Mouse (Mus musculus) intestine, embryonic 14.5 days (tissue): Measurements from ENCODE around the gene Pak1. TPM values are rescaled to one million over a fixed set of nuclear protein-coding genes. Genes with fewer than 3 reads are reported as not detected.

ENCODE experiments used
- ATAC-seq: fragments of 200-750 bp; cut with Nextera tagmentation; replicated peaks from 2 replicates; pipeline ENCODE4 v1.8.0; 2017; ENCODE audit warnings: low read depth, moderate number of reproducible peaks, moderate TSS enrichment, moderate library complexity; ENCODE audit not compliant: low FRiP score, low TSS enrichment
- DNase-seq: peaks from one replicate; pipeline ENCODE4 v3.0.0-alpha.2; 2018; ENCODE audit warnings: low spot score
- H3K27ac ChIP-seq: fragments of 300-500 bp; sonication (generic); 2 replicates; pipeline ENCODE4 v1.5.1; 2014; ENCODE audit warnings: low read depth, mild to moderate bottlenecking, control low read depth
- H3K27me3 ChIP-seq: fragments of 300-500 bp; sonication (generic); replicated peaks from 2 replicates; pipeline ENCODE4 v1.6.1; 2014; ENCODE audit warnings: low read length, control low read depth; ENCODE audit not compliant: control insufficient read depth, insufficient read depth
- H3K36me3 ChIP-seq: fragments of 300-500 bp; sonication (generic); 2 replicates; pipeline ENCODE4 v1.6.1; 2014; ENCODE audit warnings: low read length, control low read depth; ENCODE audit not compliant: control insufficient read depth, insufficient read depth
- H3K4me1 ChIP-seq: fragments of 300-500 bp; sonication (generic); replicated peaks from 2 replicates; pipeline ENCODE4 v1.6.1; 2014; ENCODE audit warnings: low read length, control low read depth, mixed read lengths; ENCODE audit not compliant: control insufficient read depth, insufficient read depth
- H3K4me2 ChIP-seq: fragments of 300-500 bp; sonication (generic); 2 replicates; pipeline ENCODE4 v1.6.1; 2014; ENCODE audit warnings: low read length
- H3K4me3 ChIP-seq: fragments of 300-500 bp; sonication (generic); 2 replicates; pipeline ENCODE4 v1.5.1; 2014; ENCODE audit warnings: low read depth, low read length, control low read depth, mixed read lengths
- H3K9ac ChIP-seq: fragments of 300-500 bp; sonication (generic); 2 replicates; pipeline ENCODE4 v1.6.1; 2014; ENCODE audit warnings: mild to moderate bottlenecking, low read length
- H3K9me3 ChIP-seq: fragments of 300-500 bp; sonication (generic); 2 replicates; pipeline ENCODE4 v1.6.1; 2016; ENCODE audit warnings: low read length, control low read depth; ENCODE audit not compliant: control insufficient read depth
- WGBS: fragments of 180-500 bp; shearing (Covaris S2); extraction: QIAGEN DNeasy Blood & Tissue Kit; methylation state at CpG from one replicate; pipeline ENCODE4 v1.1.7; 2014; 5-methylcytosine and 5-hydroxymethylcytosine counted together
- polyA plus RNA-seq: library from polyadenylated mRNA; unstranded; fragments of >200 nt; fragmentation: Nextera tagmentation; extraction: Ambion mirVana; gene quantifications from 2 replicates; pipeline ENCODE4 v1.2.1, GENCODE M21; 2014

Gene Pak1
- polyA plus RNA-seq, 1 experiment from 2014 or later, result 39.3 TPM

- 0 out of 2 replicates have a peak, but pooled peaks cover 3% of the 10 kb centered on the region for H3K4me1 ChIP-seq
- DNase-seq (peak; percentile 69), ATAC-seq (peak; percentile 90)
- peak overlapping the region; percentile 73 for H3K9ac ChIP-seq
- peak overlapping the region; percentile 76 for H3K27ac ChIP-seq
- H3K9me3 ChIP-seq, result no peaks in the 10 kb centered on the region
- peak overlapping the region; percentile 96 for H3K4me2 ChIP-seq
- peak overlapping the region; percentile 79 for H3K4me3 ChIP-seq
- H3K27me3 ChIP-seq, result peaks cover 15% of the 10 kb centered on the region
- H3K36me3 ChIP-seq, result no peaks in the 10 kb centered on the region
- 1% methylated on average over 67 of the region's 84 CpGs for WGBS
Measured at GRCm38 (mm10) chr7:97788669-97789483, 535 bp downstream of the Pak1 start.

- H3K4me2 ChIP-seq, result peak overlapping the region; percentile 96
- H3K4me1 ChIP-seq, result 0 out of 2 replicates have a peak, but pooled peaks cover 3% of the 10 kb centered on the region
- no peak overlapping the region for H3K9ac ChIP-seq
- H3K27me3 ChIP-seq, result peaks cover 15% of the 10 kb centered on the region
- WGBS, result 44% methylated on average over 2 of the region's 2 CpGs
- H3K36me3 ChIP-seq, result no peaks in the 10 kb centered on the region
- H3K9me3 ChIP-seq, result no peaks in the 10 kb centered on the region
- H3K4me3 ChIP-seq, result peak overlapping the region; percentile 79
- no peak overlapping the region; the same call in 1 of the 2 replicates for H3K27ac ChIP-seq
- ATAC-seq, result no peak; the same call in 1 of the 2 replicates
- no peak for DNase-seq
Measured at GRCm38 (mm10) chr7:97790272-97790671, 1.9 kb downstream of the Pak1 start.

- Histone ChIP-seq H3K27me3 (peaks cover 8% of the 10 kb centered on the region), H3K4me2 (no peak overlapping the region), H3K9ac (no peak overlapping the region), H3K4me3 (no peak overlapping the region), H3K4me1 (0 out of 2 replicates have a peak, but pooled peaks cover 3% of the 10 kb centered on the region), H3K36me3 (no peaks in the 10 kb centered on the region), H3K27ac (no peak overlapping the region), H3K9me3 (no peaks in the 10 kb centered on the region)
- DNase-seq (no peak), ATAC-seq (no peak)
- WGBS, result 39% methylated on average over 2 of the region's 2 CpGs
Measured at GRCm38 (mm10) chr7:97792324-97792723, 4.0 kb downstream of the Pak1 start.

- no peaks in the 10 kb centered on the region for H3K4me1 ChIP-seq
- H3K27me3 ChIP-seq, result no peaks in the 10 kb centered on the region
- H3K4me2 ChIP-seq, result no peak overlapping the region
- H3K27ac ChIP-seq, result no peak overlapping the region
- ATAC-seq, result no peak
- DNase-seq, result no peak
- no peaks in the 10 kb centered on the region for H3K9me3 ChIP-seq
- WGBS, result 75% methylated on average over 2 of the region's 2 CpGs
- no peak overlapping the region for H3K9ac ChIP-seq
- no peak overlapping the region for H3K4me3 ChIP-seq
- H3K36me3 ChIP-seq, result no peaks in the 10 kb centered on the region
Measured at GRCm38 (mm10) chr7:97803116-97803515, 14.8 kb downstream of the Pak1 start.

- ATAC-seq (no peak), DNase-seq (no peak)
- 67% methylated on average over 2 of the region's 2 CpGs for WGBS
- Histone ChIP-seq H3K9me3 (no peaks in the 10 kb centered on the region), H3K4me3 (no peak overlapping the region), H3K4me1 (no peaks in the 10 kb centered on the region), H3K27ac (no peak overlapping the region), H3K4me2 (no peak overlapping the region), H3K27me3 (no peaks in the 10 kb centered on the region), H3K9ac (no peak overlapping the region), H3K36me3 (no peaks in the 10 kb centered on the region)
Measured at GRCm38 (mm10) chr7:97804245-97805066, 16.1 kb downstream of the Pak1 start.

- H3K27ac ChIP-seq, result no peak overlapping the region
- no peaks in the 10 kb centered on the region for H3K27me3 ChIP-seq
- WGBS, result 74% methylated on average over 3 of the region's 3 CpGs
- H3K36me3 ChIP-seq, result no peaks in the 10 kb centered on the region
- no peak for DNase-seq
- H3K4me3 ChIP-seq, result no peak overlapping the region
- H3K4me1 ChIP-seq, result no peaks in the 10 kb centered on the region
- H3K9me3 ChIP-seq, result no peaks in the 10 kb centered on the region
- no peak for ATAC-seq
- H3K4me2 ChIP-seq, result no peak overlapping the region
- no peak overlapping the region for H3K9ac ChIP-seq
Measured at GRCm38 (mm10) chr7:97805067-97805365, 16.7 kb downstream of the Pak1 start.

- no peak overlapping the region for H3K4me2 ChIP-seq
- H3K9me3 ChIP-seq, result no peaks in the 10 kb centered on the region
- ATAC-seq (no peak), DNase-seq (no peak)
- no peak overlapping the region for H3K27ac ChIP-seq
- no peak overlapping the region for H3K4me3 ChIP-seq
- H3K9ac ChIP-seq, result no peak overlapping the region
- no peaks in the 10 kb centered on the region for H3K4me1 ChIP-seq
- H3K36me3 ChIP-seq, result no peaks in the 10 kb centered on the region
- no peaks in the 10 kb centered on the region for H3K27me3 ChIP-seq
- 84% methylated on average over 5 of the region's 5 CpGs for WGBS
Measured at GRCm38 (mm10) chr7:97809307-97809706, 21.0 kb downstream of the Pak1 start.

GRCm38 (mm10) chr7:97821875-97822274 lies 33.5 kb downstream of the Pak1 start:
- Histone ChIP-seq H3K4me3 (no peak overlapping the region), H3K4me1 (no peaks in the 10 kb centered on the region), H3K9ac (no peak overlapping the region), H3K27me3 (no peaks in the 10 kb centered on the region), H3K27ac (no peak overlapping the region), H3K36me3 (no peaks in the 10 kb centered on the region), H3K4me2 (no peak overlapping the region), H3K9me3 (no peaks in the 10 kb centered on the region)
- 89% methylated on average over 2 of the region's 2 CpGs for WGBS
- DNase-seq, result no peak
- ATAC-seq, result no peak
